Mouse (Mus musculus): Measurements from ENCODE around the gene Gm6268. TPM values are rescaled to one million over a fixed set of nuclear protein-coding genes. Genes with fewer than 3 reads are reported as not detected.

The Gm6268 gene
- not detected in 2 replicates for polyA plus RNA-seq (2012; ENCODE audit: low replicate concordance)

GRCm38 (mm10) chrX:36400980-36401379 lies at the start of gene Gm6268:
TSS of gene Gm6268 (plus strand) at chrX:36401280.

Other genes starting within 250 kb of the Gm6268 start
- gene Zcchc12, start 205.4 kb upstream of the Gm6268 start, polyA plus RNA-seq (2012; ENCODE audit: low replicate concordance): not detected in 2 replicates
- gene Lonrf3, start 72.9 kb upstream of the Gm6268 start, polyA plus RNA-seq (2012; ENCODE audit: low replicate concordance): 0.42 and 1.3 TPM in 2 replicates
- not detected in 2 replicates for gene Gm14569, start 90.5 kb downstream of the Gm6268 start, polyA plus RNA-seq (2012; ENCODE audit: low replicate concordance)
- 41.9 and 81.7 TPM in 2 replicates for gene Pgrmc1, start 196.9 kb downstream of the Gm6268 start, polyA plus RNA-seq (2012; ENCODE audit: low replicate concordance)
- 0.18 and 1.2 TPM in 2 replicates for gene Akap17b, start 244.1 kb downstream of the Gm6268 start, polyA plus RNA-seq (2012; ENCODE audit: low replicate concordance)